Mouse (Mus musculus): Measurements from ENCODE around the gene Pogk.

The Pogk gene

DNA sequence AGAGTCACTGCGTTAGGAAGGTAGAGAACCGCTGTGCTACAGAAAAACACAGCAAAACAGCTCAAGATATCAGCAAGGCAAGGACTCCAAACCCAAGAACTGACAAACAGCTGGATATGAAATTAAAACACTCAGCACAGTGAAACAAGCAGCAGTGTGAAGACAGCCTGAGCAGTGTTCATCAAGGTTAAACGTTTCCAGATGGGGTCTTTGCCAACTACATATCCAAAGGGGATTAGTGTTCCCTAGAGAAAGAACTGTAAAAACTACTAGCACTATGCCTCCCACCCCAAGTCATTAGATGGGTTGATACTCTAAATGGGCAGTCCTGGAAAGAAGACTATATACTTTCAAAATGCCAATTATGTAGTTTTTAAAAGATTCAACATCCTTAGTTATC lies 60.3 kb downstream of the Pogk start:
- TF ChIP-seq GATA4 (IDR thresholded peaks at IDR 0.05; ENCODE audit: insufficient replicate concordance, low read length), result no peak

DNA sequence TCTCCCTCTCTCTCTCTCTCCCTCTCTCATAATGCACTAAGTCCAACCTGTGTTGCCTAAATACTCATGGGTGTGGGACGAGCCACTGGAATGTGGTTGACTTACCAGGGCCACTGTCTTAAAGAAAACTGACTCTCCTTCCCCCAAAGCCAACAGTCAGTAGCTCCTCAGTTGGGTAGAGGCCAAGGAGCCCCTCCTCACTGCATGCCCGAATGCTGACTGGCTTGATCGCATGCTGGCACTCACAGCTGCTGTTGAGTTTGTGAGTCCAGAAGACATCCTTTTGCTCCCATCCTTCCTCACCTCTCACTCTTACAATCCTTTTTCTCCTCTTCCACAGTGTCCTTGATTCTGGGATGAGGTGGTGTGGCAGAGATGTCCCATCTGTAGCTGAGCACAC lies 62.8 kb downstream of the Pogk start:
- TF ChIP-seq GATA4 (IDR thresholded peaks at IDR 0.05; ENCODE audit: insufficient replicate concordance, low read length), result no peak

DNA sequence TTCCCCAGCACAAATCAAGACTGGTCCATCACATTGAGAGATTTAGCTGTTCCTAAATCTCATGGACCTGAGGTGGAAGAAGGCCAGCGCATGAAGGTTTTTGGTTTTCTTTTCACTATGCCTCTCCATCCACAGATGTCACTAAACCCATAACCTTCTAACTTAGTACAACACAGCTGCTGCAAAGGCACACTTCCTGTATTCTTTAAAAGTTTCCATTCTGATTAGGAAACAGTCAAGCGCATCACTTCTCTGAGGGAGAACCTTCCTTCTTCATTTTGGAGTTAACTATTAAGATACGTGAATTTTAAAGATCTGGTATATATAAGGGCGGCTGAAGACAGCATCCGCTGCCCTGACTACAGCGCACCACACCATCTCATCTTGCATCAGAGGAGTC lies 64.1 kb downstream of the Pogk start:
- TF ChIP-seq GATA4 (IDR thresholded peaks at IDR 0.05; ENCODE audit: insufficient replicate concordance, low read length), result no peak

DNA sequence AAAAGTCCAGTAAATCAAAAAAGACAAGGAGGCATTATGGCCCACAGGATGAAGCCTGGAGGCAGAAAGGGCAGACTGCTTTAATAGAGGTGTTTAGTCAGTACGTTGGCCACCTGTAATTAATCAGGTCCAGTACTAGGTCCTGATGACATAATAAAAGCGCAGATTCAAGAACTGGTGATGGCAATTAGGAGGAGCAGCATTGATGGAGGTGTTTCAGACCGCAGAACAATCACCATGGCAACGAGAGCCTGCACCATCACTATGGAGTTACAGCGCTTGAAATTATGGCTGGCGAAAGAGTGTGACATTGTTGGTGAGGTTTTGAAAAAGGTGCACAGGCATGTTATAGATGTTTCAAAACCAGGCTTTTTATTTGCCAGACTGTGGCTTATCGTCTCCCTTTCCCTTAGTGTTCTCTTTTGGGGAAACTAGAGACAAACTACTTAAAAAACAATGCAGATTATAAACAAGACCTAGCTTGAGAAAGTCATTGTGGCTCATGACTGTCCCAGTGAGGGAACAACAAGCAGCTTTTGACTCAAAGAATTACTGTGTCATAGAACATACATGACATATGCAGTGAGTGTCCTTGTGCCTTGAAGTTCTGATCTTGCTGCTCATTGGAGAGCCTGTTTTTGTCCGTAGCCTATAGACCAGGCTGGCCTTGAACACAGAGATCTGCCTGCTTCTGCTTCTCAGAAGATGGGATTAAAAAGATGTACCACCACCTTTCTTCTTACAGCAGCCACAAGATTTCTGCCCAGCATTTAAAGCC lies 65.2 kb downstream of the Pogk start:
- no peak for TF ChIP-seq GATA4 (IDR thresholded peaks at IDR 0.05; ENCODE audit: insufficient replicate concordance, low read length)

DNA sequence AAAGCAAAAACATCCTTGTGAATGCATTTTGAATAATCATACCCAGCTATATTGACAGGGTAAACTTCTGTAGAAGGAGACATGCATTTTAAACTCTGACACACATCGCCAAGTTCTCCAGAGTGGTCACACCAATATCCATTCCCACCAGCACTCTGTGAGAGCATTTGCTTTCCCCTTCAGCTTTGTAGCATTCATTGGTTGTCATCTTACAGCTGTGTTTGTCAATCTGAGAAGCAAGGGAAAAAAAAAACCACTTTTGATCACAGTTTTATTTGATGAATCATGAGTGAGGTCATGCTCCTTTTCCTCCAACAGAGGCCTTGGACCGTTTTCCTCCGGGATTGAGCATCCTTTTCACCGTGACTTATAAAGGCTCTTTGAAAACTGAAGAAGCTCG lies 66.1 kb downstream of the Pogk start:
- no peak for TF ChIP-seq GATA4 (IDR thresholded peaks at IDR 0.05; ENCODE audit: insufficient replicate concordance, low read length)

DNA sequence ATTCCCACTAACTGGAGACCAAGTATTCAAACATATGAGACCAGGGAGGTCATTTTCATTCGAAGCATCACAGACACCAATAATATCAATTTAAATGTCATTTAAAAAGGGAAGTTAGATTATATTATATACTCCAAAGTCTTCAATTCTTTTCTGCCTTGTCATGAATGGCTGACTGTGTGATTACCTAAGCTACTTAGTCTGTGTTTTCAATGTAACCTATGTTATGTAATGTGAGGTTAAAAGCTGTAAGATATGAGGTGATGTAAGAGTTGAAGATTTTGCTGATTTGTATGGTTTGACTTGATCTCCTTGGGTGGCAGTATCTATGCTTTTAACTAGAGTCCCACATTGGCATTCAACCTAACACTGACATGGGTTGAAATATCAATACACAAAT lies 67.1 kb downstream of the Pogk start:
- TF ChIP-seq GATA4 (IDR thresholded peaks at IDR 0.05; ENCODE audit: insufficient replicate concordance, low read length), result no peak

DNA sequence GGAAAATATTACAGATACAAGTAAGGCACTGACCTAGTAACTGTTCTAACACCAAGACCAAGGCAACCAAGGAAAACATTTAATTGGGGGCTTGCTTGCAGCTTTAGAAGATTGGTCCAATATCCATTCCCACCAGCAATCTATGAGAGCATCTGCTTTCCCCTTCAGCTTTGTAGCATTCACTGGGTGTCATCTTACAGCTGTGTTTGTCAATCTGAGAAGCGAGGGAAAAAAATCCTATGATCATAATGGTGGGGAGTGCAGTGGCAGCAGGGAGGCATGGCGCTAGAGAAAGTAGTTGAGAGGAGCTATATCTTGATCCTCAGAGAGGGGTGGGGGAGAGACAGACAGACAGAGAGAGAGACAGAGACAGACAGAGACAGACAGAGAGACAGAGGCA lies 67.6 kb downstream of the Pogk start:
- no peak for TF ChIP-seq GATA4 (IDR thresholded peaks at IDR 0.05; ENCODE audit: insufficient replicate concordance, low read length)

DNA sequence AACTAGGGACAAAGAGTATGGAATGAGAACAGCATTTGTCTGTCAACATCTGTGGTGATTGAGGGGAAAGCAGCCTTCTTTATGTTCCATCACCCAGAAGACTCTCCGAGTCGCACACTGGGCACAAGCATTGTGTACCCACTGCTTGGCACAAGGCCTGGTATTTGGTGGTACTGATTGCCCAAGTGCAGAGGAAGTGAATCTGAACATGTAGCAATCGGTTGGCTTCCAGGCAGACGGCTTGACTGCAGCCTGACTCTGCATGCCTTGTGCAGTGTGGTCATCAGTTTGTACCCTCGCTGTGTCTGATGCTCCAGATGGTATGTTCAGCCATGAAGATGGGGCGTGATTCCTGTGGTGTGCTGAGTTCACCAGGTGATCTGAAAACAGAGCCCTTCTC lies 70.6 kb downstream of the Pogk start:
- no peak for TF ChIP-seq GATA4 (IDR thresholded peaks at IDR 0.05; ENCODE audit: insufficient replicate concordance, low read length)
